Mouse (Mus musculus): Measurements from ENCODE around the gene Plekhs1. TPM values are rescaled to one million over a fixed set of nuclear protein-coding genes. Genes with fewer than 3 reads are reported as not detected.
"Not testable (repeated sequence)": the region's sequence is repeated elsewhere in the genome, so short reads cannot be mapped to it uniquely, and the experiment has no call there.

The Plekhs1 gene
- total RNA-seq, 2 experiments from 2014 or later, result not detected

DNA sequence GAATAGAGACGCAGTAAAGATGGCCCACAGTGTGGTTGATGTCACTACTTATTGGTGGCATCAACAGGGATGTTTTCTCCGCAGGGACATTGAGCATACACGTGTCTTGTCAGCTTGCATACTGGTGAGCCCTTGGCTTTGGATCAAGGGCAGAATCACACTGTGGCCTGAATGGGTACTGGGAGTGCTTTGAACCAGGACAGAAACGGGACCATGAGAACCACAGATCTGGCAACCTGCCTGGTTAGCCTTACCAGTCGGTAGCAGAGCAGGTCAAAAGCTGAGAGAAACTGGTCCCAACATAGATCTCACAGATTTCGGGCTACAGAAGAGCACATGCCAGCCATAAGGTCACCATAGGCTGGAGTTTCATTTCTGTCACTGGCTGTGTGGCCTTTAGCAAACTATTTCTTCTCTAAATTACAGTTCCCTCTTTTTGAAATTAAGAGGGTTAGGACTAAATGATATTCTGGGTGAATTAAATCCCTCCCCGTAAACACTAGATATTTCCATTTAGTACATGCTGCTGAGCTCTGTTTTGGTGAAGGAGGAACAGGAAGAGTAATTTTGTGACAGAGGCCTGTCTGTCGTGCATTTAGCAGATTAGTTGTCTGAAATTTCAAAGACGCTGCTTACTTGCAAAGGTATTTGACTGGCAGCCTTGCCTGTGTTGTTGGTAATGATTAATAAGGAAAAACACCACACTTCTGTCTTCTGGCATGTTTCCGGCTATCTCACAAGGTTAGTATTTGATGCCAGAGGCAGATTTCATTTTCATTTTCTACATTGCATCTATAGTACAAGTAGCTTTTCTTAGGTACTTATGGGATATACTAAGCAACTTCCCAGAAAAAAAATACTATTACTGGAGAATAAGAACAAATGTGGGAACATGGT is 2.0 kb upstream of the Plekhs1 start:
- DNase-seq, result no peak

DNA sequence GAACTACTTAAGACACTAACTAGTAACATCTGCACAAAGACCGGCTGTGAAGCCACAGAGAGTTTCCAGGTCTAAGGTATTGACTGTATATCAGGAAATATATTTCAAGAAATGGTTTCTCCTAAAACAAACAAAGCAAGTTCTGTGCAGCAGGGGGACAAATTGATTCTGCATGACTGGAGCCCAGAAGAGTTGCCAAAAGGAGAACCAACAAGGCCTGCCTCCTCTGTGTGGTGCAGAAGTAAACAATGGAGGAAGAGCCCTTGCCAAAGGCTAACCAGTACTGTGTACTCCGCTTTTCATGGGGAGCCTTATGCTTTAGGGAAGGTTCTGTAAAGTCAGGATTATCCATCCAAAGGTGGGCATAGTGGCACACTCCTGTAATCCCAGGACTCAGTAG is 1.2 kb upstream of the Plekhs1 start:
- no peak for DNase-seq

DNA sequence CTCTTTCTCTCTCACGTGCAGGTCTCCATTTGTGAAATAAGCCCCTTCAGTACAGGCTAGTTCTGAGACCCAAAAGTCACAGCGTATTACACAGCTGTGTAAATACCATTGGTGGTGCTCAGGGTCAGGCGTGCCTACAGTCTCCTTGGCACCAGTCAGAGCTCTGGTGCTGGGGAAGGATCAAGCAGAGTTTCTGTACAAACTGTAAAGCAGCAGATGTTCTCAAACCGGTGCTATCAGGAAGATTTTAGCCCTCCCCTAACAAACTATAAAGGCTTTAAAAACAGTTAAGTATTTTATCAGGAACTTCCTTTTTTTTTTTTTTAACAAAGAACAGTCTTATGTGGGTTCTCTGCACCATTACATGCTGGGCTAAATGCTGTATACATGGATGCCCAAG is 1.3 kb downstream of the Plekhs1 start:
- no peak for DNase-seq

DNA sequence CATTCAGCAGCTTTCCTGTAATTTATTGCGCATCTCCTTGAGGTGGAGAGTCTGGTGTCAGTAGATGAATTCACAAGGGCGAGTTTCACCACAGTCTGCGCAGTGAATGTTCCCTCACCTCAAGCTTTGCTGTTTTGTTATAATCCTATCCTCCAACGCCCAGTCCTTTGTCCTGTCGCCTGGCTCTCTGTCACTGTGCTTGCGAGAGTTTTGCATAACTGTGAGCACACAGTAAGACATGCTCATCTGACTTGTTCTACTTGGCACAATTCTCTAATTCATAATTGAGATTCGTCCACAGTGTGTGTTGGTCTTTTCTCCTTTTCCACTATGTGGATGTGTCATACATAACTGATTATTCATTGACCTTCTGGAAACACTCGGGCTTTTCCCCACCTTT is 5.0 kb downstream of the Plekhs1 start:
- DNase-seq, result no peak

DNA sequence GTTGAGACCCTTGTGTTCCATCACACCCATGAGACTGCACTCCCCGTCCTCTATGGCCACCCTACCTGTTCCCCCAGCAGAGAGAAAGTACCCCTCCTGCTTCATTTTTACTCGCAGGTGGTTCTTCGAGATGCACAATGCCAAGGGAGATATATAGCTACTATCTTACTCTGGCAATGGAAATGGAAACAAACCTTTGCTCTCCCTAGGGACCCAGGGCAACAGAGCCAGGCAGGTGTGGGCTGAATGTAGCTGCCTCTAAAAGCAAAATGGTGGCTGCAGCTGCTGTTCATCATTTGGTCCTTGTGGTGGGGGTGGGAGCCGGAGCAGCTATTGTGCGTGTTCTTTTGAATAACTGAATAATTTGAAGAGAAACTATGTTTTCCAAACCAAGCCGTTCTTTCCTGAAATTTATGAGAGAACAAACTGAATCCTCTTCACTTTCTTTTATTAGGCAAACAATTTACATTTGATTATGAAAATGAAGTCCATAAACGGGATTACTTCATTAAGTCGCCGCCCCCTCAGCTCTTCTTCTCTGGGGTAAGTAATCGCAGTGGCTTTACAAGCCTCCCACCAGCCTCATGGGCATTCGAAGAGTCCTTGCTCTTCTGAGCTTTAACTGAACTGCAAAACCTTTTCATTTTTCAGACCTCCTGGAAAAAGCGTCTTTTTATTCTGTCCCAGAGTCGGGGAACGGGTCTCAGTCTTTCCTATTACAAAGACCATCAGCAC is 9.0 kb downstream of the Plekhs1 start:
- no peak for DNase-seq

DNA sequence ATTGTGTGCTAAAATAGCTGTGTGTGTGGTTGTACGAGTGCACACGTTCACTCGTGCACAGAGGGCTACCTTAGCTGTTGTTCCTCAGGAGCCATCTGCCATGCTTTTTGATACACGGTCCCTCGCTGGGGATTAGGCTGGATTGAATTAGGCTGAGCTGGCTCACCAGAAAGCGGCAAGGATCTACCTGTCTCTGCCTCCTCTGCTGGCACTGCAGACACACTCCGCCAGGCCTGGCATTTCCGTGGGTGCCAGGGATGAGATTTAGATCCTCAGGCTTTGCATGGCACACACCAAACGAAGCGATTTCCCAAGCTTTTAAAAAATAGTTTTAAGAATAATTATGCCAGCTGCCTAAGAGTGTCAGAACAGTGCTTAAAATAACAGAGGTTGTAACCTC is 10.5 kb downstream of the Plekhs1 start:
- no peak for DNase-seq

DNA sequence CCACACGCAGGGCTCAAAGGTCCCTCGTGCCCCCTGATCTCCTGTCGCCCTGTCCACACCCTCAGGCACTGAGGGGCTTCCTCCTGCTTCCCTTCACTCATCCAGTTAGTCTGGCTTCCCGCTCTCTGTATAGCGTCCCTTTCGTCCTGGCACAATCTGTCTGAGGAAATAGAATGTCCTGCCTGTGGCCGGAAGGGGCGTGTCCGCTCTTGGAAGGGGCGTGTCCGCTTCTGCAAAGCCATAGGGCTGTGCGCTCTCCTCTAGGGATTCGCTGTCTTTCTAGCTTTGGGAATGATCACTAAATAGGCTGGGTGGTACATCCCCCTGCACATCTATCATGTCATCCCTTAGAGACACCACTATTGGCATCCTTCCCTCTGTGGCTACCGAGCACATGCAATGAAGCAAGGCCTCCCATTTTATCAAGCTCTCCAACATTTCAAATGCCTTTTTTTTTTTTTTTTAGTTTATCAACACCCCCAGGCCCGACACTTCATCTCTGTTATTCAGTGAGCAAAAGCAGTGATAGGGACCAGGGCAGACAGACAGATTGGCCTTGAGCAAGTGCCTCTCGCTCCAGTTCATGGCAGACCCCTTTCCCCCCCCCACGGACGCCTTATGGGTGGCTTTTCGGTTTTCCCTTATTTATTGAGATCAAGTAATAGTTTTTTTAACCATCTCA is 13.6 kb downstream of the Plekhs1 start:
- no peak for DNase-seq

DNA sequence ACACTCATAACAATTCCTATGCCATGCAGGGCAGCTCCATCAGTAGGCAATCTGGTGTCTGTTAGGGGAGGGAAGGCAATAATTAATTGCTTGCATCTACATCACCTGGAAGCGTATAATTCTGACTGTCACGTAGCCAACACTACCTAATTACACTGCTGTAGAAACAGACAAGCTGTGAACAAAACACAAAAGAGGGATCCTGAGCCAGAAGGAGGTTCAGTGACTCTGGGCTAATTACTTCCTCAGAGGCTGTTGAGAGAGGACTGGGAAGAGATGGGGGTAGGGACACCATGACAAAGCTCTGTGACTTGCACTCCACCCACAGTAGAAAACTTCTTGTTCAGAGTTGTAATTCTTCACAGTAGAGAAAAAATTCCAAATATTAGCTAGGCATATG is 15.1 kb downstream of the Plekhs1 start:
- no peak for DNase-seq

DNA sequence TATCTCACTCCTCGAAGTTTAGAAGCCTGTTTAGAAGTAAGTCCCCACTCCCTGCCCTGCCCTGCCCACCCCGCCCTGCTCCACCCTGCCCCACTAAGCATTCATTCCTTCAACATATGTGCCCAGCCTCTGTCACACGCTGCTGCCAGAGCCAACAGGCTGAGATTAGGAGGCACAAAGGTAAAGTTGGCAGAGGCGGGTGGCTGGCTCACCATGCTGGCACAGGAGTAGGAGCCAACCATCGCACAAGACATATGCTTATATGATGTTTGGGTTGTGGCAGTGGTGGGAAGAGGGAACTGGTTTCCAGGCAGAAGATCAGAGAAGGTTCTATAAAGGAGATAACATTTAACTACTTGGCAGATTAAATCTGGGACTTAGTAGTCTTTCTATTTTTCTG is 15.8 kb downstream of the Plekhs1 start:
- DNase-seq, result no peak

DNA sequence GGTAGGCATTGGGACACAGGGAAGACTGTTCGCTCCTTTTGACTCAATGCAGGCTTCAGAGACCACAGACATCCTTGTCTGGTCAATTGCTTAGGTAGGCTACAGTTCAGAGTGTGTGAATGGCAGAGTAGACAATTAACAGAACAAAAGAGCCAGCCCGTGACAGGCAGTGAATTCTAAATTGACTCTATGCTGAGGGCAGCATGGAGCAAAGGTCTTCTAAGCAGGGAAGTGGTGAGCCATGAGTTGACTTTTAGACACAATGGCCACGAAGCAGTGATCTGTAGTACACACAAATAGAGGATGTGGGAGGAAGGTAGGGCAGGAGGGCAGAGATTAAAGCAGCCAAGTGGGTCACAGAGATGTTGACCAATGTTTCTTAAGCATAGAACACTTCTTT is 16.4 kb downstream of the Plekhs1 start:
- DNase-seq, result no peak

DNA sequence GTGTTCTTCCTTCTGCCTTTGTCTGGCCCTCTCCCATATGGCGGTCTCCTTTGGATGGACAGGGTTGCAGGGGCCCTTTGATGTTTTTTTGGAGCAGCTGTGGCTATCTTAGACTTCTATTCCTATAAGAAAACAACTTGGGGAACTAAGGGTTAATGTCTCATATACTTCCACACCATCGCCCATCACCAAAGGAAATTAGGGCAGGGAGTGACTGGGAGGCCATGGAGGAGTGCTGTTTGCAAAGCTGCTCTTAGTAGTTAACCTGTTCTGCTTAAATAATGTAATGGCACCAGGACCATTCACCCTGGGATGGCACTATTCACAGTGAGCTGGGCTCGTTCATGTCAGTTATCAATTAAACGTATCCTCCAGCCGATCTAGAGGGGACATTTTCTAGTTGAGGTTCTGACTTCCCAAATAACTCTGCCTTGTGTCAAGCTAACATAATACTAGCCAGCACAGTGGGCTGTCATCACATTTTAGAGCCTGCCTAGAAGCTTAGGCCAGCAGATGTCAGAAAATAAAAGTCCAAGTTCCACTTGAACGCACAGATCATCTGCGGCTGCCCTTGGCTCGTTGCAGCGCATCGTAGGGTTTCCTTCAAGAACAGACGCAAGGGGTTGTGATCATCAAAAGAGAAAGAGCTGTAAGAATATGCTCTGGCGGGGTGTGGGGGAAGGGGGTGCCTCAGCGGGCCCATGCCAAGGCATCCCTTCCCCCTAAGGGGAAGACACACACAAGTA is 23.4 kb downstream of the Plekhs1 start:
- DNase-seq, result no peak

DNA sequence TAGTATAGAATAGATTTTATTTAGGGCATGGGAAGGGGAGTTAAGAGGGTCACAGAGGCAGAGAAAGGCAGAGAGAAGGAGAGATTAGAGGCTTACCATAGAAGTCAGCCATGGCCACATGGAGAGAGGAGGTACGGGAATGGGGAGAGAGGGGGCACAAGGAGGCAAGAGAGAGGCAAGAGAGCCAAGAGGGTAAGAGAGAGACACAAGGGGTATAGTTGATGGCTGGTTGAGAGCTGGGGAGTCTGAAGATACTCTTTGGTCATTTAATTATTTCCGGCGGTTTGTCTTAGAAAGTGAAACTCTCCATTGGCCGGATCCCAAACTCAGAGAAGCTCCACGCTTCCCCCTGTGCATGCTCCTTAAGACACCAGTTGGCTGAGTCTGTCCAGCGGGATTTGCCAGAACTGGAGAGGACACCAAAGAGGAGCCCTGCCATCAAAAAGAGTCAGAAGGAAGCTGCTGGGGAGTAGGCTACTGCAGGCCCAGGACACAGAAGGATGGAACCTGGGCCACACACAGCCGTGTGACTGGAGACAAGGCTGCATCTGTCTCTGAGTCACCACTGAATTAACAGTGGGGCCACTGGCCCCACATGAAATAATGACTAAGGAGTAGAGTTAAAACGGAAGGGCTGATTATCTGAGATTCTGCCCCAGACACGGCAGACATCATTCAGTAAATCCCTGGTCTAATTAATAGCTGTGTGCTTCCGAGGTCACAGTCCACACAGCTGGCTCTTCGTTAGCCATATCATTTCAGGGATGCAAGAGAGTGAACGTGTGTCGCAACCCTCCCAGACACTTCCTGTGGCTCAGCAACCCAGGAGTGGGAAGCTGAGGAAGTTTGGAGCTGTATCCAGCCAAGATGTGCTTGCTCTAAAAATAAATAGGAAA is 24.2 kb downstream of the Plekhs1 start:
- peak; percentile 31 for DNase-seq

DNA sequence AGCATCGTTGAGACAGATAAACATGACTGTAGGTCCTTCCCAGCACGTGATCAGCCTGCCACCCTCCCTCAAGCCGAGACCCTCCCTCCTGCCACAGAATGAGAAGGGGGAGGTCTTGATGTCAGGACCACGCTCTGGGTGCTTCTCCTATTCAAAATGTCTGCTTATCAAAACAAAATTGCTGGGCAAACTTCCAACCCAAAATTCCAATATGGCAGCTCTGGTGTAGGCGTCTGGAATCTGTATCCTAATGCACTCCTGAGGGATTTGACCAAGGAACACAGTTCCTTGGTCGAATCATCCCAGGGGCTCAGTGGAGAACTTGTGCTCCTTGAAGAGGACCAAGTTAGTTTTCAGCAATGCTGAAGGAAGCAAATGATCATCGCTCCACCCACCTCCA is 25.5 kb downstream of the Plekhs1 start:
- DNase-seq, result no peak

DNA sequence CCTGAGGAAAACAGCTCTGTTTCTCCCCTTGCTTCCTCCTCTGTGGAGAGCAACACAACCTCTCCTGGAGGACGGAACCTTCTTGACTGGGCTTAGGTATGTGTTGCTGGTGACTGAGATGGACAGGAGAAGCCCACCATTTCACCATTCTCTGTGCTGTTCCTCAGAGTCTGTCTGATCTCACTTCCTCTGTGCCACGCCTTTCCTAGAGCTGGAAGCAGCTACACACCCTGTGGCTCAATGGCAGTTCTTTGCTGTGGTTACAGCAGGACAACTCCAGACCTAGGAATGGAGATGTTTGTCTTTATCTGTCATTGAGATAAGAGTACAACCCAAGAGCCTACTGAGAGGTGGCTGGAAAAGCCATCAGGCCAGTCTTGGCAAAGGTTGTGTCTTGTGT is 25.9 kb downstream of the Plekhs1 start:
- DNase-seq, result no peak

DNA sequence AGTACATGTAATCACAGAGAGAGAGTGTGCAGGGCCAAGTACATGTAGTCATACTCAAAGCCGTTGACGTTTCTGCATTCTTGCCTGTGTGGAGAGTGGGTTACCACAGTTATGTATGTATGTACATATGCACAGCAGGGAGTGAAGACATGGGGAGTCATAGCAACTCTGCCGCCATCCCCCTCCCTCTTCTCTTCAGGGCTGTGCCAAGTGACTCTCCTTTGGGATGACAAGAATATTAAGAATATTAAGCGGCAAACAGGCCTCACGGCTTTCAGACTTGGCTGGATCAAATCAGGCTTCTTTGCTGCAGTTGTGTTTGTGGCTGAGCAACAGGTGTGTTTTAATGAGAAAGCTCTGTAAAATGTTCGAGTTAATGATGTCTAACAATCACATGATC is 28.2 kb downstream of the Plekhs1 start:
- no peak for DNase-seq

DNA sequence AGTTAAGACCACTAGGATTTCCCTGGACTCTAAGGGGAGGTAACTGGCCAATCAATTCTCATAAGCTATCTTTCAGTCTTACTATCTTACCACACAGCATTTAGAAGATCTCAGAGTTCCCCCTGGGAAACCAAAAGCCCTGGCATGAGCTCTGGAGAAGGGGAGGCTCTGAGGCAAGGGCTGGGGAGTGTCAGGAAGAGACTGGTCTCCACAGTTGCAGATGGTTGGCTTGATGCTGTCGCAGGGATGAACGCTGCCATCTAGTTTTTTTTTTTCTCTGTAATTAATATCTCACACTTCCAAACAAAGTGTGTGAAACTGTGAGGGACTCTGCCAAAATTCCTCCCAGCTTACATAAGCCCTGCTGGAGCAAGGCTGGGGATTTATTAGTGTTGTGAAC is 32.7 kb downstream of the Plekhs1 start:
- not testable (repeated sequence) for DNase-seq

DNA sequence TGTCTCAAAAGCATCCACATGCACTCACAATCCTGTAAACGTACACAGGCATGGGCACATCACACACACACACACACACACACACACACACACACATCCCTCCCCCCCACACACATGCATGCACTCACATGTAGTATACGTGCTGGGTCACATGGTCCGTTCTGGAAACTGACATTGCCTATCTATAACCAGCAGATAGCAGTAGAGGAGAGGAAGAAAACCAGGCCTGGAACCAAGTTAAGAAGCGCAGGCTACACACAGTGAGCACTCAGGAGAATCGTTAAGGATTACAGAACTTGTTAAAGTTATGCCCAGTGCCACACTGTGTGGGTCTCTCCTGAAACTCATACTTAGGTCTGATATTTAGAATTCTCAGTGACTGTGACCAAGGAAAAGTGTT is 41.6 kb downstream of the Plekhs1 start:
- DNase-seq, result not testable (repeated sequence)

DNA sequence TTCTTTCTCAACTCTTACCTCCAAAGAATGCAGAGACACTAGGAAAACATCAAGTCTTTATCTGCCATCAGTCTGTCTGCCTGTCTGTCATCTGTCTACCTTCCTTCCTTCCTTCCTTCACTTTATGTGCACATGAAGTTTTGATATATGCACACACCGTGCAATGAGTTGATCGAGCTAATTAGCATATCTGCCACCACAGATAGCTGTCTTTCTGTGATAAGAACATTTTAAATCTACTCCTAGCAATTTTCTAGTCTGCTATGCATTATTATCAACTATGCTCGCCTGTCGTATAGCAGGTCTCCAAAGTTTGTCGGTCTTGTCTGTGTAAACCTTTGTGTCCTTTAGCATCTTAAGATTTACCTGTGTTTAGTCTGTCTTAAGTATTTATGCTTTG is 42.1 kb downstream of the Plekhs1 start:
- not testable (repeated sequence) for DNase-seq

DNA sequence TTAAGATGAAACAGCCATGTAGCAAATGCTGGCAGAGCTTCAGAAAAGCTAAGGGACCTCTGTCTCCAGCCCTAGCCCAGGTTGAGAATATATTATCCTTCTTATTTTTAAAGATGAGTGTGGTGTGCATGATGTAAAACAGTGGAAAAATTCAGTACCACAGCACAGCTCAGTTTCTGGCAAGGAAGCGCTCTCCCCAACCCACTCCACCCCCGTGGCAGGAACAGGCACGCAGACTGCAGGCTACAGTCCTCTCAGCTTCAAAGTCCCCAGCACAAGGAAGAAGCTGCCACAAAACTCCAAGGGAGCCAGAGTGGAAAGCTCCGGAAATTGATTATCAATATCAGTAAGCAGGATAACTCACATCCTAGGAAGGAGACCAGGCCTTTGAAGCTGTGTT is 49.8 kb downstream of the Plekhs1 start:
- not testable (repeated sequence) for DNase-seq

DNA sequence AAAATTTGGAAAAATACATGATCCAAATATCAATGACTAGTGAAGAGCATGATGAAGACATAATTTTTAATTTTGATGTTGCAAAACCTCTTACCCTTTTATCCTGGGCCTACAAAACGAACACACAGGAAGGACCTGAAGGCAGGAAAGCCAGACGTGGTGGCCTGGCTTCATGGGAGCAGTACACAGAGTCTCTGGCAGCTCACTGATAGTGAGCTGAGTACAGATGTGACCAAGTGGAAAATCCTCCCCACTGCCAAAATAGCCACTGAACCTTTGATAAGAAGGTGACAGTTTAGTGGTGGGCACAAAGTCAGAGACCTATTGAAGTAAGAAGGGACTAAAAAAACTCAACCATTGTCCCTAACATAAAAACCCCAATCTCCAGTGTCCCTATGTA is 52.1 kb downstream of the Plekhs1 start:
- not testable (repeated sequence) for DNase-seq

DNA sequence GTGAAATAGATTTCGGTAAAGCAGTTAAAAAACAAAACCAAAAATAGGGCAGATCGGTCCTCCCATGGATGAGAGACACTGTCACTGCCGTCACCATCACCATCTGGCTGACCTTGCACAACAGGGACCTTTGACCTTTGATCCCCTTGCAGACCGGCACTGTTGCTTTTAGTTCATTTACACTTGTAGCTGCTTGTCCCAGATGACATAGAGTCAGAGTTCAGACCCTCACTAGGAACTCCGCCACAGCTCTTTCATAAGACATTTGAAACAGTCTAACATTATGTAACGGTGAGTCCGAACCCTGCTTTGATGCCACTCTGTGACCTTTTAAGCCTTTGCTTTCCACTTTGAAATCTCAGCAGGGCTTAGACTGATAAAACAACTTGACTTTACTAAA is 58.0 kb downstream of the Plekhs1 start:
- DNase-seq, result not testable (repeated sequence)
